Mouse (Mus musculus) myocyte (in vitro differentiated cells): ENCODE measurements at regions not wholly inside any gene's neighbourhood (a gene's known extent, or its start where the extent isn't known, plus 50 kb on each side); places are given as distances from the start of the nearest gene placed in this dataset.

Experiments
- E2F4 ChIP-seq: IDR thresholded peaks from one replicate; pipeline ENCODE4 v1.6.1; 2011; ENCODE audit warnings: mild to moderate bottlenecking, control low read depth, moderate library complexity; ENCODE audit not compliant: insufficient read depth
- MAX ChIP-seq: IDR thresholded peaks from one replicate; pipeline ENCODE4 v1.6.1; 2011; ENCODE audit warnings: low read depth, mild to moderate bottlenecking, control low read depth
- MYOG ChIP-seq, 3 experiments: IDR thresholded peaks; one replicate each; pipeline ENCODE4 v1.6.1; 2011; ENCODE audit warnings: control low read depth in 2 of 3, low read depth in 2 of 3, mild to moderate bottlenecking in 2 of 3; ENCODE audit not compliant: insufficient read length in 2 of 3, control insufficient read depth in 1 of 3, insufficient read depth in 1 of 3
- POLR2A ChIP-seq: IDR thresholded peaks from one replicate; pipeline ENCODE4 v1.6.1; 2011; ENCODE audit warnings: low read depth, mild to moderate bottlenecking, control low read depth, moderate library complexity; ENCODE audit not compliant: insufficient read length
- TCF3 ChIP-seq: IDR thresholded peaks from one replicate; pipeline ENCODE4 v1.6.1; 2011; ENCODE audit warnings: low read depth, control low read depth; ENCODE audit not compliant: insufficient read length
- USF1 ChIP-seq: IDR thresholded peaks from one replicate; pipeline ENCODE4 v1.6.1; 2011; ENCODE audit warnings: low read depth, mild to moderate bottlenecking, control low read depth, moderate library complexity

- no peak for TF ChIP-seq MYOG (IDR thresholded peaks at IDR 0.05; ENCODE audit: control insufficient read depth in 1 of 3, insufficient read depth in 1 of 3, insufficient read length in 2 of 3, low read depth in 2 of 3)
- TF ChIP-seq POLR2A = no peak
- no peak for TF ChIP-seq MAX
- no peak for TF ChIP-seq USF1
- TF ChIP-seq E2F4 = no peak
- TF ChIP-seq TCF3 = no peak
Measured at GRCm38 (mm10) chr4:148363366-148364121, 75.8 kb upstream of the Disp3 start.
